Mouse (Mus musculus): ENCODE data around the gene Akirin1.

Gene Akirin1

DNA sequence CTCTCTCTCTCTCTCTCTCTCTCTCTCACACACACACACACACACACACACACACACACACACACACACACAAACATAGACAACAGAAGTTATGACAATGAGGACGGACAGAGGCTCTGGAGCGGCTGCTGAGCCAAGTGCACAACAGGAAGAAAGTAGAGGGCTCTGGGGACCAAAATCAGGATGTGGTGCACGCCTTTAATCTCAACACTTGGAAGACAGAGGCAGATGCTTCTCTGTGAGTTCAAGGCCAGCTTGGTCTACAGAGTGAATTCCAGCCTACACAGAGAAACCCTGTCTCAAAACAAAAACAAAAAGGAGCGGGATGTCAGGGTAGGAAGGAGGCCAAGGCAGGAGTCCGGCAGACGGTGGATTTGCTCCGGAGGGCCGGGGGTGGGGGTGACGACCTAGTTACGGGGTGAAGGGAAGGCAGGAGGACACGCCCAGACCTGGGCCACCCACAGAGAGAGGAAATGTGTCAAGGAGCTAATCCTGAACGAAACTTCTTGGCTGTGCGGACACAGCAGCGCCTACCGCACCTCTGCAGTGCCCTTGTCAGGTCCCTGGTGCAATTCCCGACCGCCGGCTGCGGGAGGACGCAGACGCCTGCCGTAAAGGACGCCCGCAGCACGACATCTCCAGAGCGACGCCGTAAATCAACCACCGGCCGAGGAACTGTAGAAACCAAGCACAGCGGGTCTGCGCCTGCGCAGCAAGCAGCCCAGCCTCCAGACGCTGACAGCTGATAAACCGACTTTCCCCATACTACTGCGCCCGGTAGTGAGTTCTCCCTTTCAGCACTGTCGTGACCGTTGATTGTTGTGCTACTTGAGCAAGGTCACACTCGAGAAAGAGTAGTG is 32.3 kb downstream of the Akirin1 start, which contains the start of gene Ndufs5:
TSS of gene Ndufs5 (minus strand) at position 629 of the 860 bp plus-strand sequence.
- DNase-seq, result peak; percentile 96

DNA sequence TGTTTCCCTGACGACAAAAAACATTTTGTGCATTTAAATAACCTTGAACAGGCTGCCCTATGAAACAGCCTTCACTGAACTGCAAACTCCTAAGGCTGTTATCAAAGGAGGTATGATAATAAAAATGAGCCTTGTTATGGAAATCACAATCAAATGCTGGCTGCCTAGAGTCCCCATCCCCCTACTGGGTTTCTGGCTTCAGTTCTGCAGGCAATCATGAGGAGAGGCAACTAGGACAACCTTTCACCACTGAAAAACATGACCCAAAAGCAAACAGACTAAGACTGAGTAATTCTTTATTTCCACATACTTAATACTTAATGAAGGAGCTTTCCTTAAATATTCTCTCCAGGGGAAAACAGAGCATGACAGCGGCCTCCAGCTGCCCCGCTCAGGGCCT is 37.7 kb downstream of the Akirin1 start:
- DNase-seq, result no peak

DNA sequence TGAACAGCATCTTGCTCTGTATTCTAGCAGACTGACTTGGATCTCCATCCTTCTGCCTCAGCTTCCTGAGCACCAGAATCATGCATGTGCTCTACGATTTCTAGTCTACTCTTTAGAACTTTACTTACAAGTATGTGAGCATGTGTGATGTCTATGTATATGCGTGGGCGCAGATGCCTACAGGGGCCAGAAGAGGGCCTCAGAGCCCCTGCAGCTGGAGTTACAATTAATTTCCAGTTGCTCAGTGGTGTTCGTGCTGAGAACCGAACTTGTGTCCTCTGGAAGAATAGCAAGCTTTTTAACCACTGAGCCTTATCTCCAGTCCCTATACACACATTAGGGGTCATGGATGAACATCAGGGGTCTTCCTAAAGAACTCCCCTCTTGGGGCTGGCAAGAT is 42.8 kb downstream of the Akirin1 start:
- DNase-seq, result no peak

DNA sequence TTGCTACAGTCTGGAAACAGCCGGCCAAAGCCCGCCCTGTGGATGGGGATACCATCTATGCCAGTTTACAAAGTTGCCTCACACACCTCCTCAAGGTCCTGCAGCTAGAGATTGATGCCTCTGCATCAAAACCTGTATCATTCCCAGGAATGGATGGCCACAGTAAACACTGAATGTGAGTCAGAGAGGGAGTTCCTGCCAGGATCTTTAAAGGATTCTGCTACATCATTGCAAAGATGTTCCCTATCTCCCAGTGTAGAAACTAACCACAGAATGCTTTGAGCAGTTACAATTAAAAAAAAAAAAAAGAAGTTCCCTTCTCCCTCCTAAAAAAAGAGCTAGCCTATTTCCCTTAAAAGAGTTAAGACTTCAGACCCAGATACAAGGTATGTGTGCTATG is 44.8 kb downstream of the Akirin1 start:
- DNase-seq, result no peak

DNA sequence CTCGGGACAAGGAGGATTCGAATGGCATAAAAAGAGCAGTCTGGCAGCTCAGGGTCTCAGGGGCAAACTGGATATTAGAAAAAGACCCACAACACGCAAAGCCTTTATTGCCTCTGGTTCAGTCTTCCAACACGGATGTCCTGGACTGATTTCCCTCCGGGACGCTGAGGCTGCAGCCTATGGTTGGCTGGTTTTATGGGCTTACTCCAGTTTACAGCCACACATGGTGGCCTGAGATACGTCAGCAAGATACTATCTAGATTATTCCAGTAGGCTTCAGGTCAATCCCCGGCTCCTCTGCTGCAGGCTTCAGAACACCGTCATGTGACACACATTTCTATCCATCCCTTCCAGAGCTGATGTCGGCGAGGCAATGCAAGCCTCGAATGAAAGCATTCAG is 56.8 kb downstream of the Akirin1 start:
- DNase-seq, result no peak

DNA sequence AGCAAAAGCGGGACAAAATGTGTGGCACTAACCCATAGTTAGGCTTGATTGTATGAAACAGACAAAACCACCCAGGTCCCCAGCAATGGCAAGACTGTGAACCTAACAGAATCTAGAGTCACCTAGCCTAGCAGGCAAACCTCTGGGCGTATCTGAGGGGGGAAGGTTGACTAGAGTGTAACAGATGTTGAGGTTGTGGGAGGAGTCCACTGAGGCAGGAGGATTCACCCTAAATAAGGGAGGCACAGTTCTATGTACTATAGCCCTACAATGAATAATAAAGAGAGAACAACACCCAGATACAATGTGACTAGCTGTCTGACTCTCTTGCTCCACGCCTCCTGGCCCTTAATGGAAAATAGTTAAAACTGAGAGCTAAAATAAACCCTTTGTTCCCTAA is 58.1 kb downstream of the Akirin1 start:
- DNase-seq, result no peak

DNA sequence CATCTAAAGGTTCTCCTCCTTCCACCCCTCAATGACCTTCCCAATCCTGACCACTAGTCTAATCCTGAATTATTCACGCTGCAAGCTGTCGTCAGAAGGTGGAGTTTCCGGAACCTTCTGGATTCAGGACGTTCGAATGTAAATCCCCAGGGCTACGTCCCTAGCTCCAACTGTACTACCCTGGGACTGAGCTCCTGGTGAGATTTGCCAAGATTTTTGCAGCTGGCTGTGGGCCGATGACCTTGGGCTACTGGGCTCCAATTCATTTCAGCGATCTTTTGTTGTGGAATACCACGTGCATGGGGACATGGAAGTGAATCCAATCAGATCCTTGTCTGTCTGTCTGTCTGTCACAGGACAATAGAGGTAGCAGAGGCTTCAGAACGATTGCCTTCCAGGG is 59.8 kb downstream of the Akirin1 start:
- DNase-seq, result no peak

DNA sequence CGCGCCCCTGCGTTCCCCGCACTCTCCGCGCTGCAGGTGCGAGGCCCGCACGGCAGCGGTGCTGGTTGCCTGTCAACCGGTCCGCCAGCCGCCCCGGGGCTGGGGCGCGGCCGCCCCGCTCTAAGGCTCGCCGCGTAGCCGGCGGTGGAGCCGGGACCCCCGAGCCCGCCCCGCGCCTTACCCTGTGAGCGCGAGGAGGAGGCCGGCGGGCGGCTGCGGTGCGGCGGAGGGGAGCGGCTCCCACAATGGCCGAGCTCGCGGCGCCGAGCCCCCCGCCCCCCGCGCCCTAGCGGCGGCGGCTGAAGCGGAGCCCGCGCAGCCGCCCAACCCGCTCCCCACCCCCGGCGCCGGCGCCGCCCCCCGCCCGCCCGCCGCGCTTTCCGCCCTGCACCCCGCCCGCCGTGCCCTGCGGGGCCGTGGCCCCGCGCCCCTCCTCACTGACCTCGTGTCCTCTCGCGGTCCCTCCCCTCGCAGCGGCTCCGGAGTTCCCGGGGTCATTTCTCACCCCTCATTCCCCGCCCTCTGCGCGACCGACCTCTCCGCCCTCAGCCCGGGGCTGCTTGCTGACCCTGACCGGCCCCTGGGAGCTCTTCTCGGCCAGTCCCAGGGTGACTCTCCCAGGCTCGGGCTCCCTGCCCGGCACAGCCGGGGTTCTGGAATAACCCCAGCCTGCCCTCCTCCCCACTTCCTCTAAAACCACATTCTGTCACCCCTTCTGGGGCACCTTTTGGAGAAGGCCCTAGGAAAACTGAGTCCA is 62.9 kb downstream of the Akirin1 start:
- peak; percentile 70 for DNase-seq

DNA sequence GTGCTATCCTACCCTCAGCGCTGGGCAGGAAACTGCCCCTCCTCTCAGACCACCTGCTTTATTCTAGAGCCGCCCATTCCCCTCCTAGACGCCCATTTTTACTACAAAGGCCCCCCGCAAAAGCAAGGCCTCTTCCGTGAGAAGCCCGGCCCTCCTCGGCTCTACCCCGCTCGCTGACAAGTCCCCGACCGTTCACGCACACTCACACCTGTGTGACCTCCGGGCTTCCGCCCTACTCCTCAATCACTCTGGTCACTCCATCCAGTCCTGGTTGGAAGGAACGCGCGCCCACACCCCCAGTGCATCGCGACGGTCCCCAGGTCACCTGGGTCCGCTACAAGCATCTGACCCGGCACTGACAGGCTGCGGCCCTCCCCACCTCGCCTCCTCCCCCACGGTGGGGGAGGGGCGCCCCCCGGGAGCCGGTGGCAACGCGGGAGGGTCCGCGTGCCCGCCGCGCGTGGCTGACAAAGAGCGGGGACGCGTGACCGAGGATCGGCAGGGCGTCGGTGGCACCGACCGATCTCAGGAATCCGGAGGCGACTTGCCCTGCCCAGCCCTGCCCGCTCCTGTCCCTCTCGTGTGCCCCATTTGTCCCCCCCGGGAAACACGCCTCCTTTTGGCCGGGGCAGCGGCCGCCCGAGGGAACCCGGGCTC is 63.6 kb downstream of the Akirin1 start:
- DNase-seq, result peak; percentile 46

DNA sequence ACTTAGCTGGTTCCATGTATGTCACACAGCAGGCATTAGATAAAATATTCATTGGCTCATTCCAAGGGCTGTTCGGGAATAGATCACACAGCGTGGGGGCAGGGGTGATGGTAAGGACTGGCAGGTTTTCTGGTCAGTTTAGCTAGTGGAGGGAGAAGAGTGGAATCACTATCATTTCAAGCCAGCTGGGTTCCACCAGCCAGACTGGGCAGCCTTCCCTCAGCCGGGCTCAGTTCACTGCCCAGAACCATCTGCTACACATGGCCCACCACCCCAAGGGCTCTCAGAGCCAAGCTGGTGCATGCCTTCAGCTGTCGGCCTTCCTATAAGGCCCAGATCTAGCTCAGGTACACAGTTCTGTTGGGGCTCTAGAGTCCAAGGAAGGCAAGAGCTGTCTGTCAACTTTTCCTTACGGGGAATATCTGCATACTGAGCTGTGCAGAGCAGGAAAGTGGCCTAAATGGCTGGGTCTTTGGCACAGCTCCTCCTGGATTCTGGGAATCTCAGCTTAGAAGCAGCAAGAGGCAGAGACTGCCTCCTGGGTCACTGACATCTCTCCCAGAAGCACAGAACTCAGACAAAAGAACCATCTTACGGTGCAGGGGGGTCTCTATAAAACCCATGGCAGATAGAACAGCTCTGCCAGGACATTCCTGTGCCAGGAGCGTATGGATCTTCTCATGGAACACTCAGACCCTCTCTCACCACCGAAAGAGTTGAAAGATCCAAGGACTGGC is 64.5 kb downstream of the Akirin1 start:
- no peak for DNase-seq

DNA sequence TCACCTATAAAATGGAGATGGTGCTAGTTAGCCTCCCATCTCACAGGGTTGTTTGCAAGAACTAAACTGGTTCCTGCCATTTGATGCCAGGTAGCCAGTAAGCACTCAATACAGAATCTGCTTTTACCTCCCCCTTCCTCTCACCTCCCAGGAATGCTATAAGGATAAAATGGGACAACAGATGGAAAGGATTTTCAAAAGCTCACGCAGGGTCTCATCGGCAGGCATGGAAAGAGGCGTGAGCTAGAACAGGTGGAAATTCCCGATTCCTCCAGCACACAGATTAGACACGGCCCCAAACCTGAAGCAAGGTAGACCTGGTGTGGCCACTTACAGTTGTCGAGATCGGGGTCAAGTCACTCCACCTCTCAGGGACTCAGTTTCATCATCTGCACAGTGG is 65.1 kb downstream of the Akirin1 start:
- DNase-seq, result no peak

Data from kidney, adult 18-20 months (tissue).